ENCODE assay signal across 20 mouse cellular contexts in the genomic region with DNA sequence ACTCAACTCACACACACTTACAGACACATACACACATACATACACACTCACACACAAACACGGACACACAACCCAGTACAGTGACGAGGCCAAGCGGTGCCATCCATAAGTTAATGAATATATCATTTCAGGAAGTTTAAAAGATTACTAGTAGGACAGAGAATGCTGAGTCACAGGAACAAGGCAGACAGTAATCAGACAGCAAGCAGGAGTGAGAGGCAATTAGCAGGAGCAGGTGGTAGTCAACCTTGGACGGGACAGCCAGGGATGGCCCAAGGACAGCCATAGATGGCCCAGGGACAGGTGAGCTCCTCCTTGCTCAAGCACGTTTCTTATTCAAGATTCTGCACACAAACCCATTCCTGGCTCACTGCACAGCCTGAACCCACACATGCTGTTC. TPM values are rescaled to one million over a fixed set of nuclear protein-coding genes. Genes with fewer than 3 reads are reported as not detected.
DNase-seq lines count a peak whose midpoint lies in the region; ATAC-seq lines count a peak whose summit lies in the region.
"Had no signal": no experiment of that assay in that cellular context is flagged by ENCODE, and none has a peak within 500 bp of the region (broad histone marks: within the 10 kb centered on the region; RNA-seq: fewer than 3 reads in every experiment).

No protein-coding gene starts in this region.

- DNase-seq in cerebellum, adult 9-10 months: peak; percentile 45
- no peak for DNase-seq in cerebellum, adult 9-11 months
- peak; percentile 37 for DNase-seq in 416B (ENCODE audit: low read depth)
- DNase-seq in cerebellum, postnatal 14 days: no peak
- no peak for DNase-seq in right cerebral cortex, postnatal 36 days (ENCODE audit: low spot score in 2 of 2)
- DNase-seq in B cell, adult 2 months: no peak
- DNase-seq: adrenal gland, postnatal 36 days; cerebellum, adult 8-10 months; kidney, postnatal 36 days; layer of hippocampus, adult 9-11 months; lung, postnatal 10 days; right cerebral cortex, postnatal 14 days had no signal

- H3K9ac ChIP-seq in liver, embryonic 15.5 days: peak overlapping the region; percentile 40; the same call in 1 of the 2 replicates
- H3K9ac ChIP-seq: forebrain, embryonic 15.5 days; limb, embryonic 15.5 days; neural tube, embryonic 13.5 days had no signal

- H3K36me3 ChIP-seq in erythroblast, embryonic 14.5 days (ENCODE audit: control insufficient read depth): peaks cover 97% of the 10 kb centered on the region
- peaks cover 51% of the 10 kb centered on the region for H3K36me3 ChIP-seq in liver, embryonic 15.5 days (replicated peaks)
- H3K36me3 ChIP-seq: limb, embryonic 15.5 days had no signal

- peaks cover 98% of the 10 kb centered on the region for H3K4me1 ChIP-seq in erythroblast, embryonic 14.5 days (ENCODE audit: control insufficient read depth)
- peaks cover 100% of the 10 kb centered on the region for H3K4me1 ChIP-seq in liver, embryonic 15.5 days (replicated peaks)

- H3K27me3 ChIP-seq in erythroblast, embryonic 14.5 days (ENCODE audit: control insufficient read depth): no peaks in the 10 kb centered on the region
- no peaks in the 10 kb centered on the region for H3K27me3 ChIP-seq in liver, embryonic 15.5 days
- H3K27me3 ChIP-seq: forebrain, embryonic 15.5 days; limb, embryonic 15.5 days; neural tube, embryonic 13.5 days had no signal

- H3K4me2 ChIP-seq in liver, embryonic 15.5 days: peak overlapping the region; percentile 23; the same call in 1 of the 2 replicates
- H3K4me2 ChIP-seq: forebrain, embryonic 15.5 days; limb, embryonic 15.5 days; neural tube, embryonic 13.5 days had no signal

- no peaks in the 10 kb centered on the region for H3K9me3 ChIP-seq in erythroblast, embryonic 14.5 days (ENCODE audit: control insufficient read depth, low read length)
- H3K9me3 ChIP-seq in liver, embryonic 15.5 days (replicated peaks): no peaks in the 10 kb centered on the region
- H3K9me3 ChIP-seq: forebrain, embryonic 15.5 days; hindbrain, embryonic 10.5 days; limb, embryonic 15.5 days; midbrain, embryonic 10.5 days; neural tube, embryonic 13.5 days had no signal

- ATAC-seq in liver, embryonic 15.5 days (ENCODE audit: insufficient read depth): peak; percentile 53
- ATAC-seq: forebrain, embryonic 15.5 days; inflammation-experienced regulatory T-cells, adult 6 months had no signal

- peak overlapping the region; percentile 70 for H3K27ac ChIP-seq in liver, embryonic 15.5 days (replicated peaks)
- H3K27ac ChIP-seq: forebrain, embryonic 15.5 days; hindbrain, embryonic 10.5 days; limb, embryonic 15.5 days; midbrain, embryonic 10.5 days; neural tube, embryonic 13.5 days had no signal

- 30% methylated on average over 5 of the region's 5 CpGs for WGBS in liver, embryonic 15.5 days (ENCODE audit: insufficient replicate concordance)

- H3K4me3 ChIP-seq in erythroblast, embryonic 14.5 days (replicated peaks): peak overlapping the region; percentile 37
- no peak overlapping the region for H3K4me3 ChIP-seq in liver, embryonic 15.5 days (replicated peaks)
- H3K4me3 ChIP-seq: forebrain, embryonic 15.5 days; hindbrain, embryonic 10.5 days; limb, embryonic 15.5 days; midbrain, embryonic 10.5 days; neural tube, embryonic 13.5 days had no signal

RNA-seq across cellular contexts. Expression of gene Mical3, which starts 29.6 kb away (rescaled TPM):
- 9.7 and 11.0 TPM in 2 replicates for polyA plus RNA-seq in erythroblast, embryonic 14.5 days (2012)
- polyA plus RNA-seq in liver, embryonic 15.5 days (2015; fragmentation: Nextera tagmentation; extraction: Ambion mirVana): 8.7 and 11.5 TPM in 2 replicates

Comparison
In these comparisons a context has a peak if more than half of its experiments do, and no peak if none do; other contexts are left out.
1. DNase-seq: peak in cerebellum, adult 9-10 months (single experiment) and 416B (single experiment); none in cerebellum, adult 9-11 months (single experiment), cerebellum, postnatal 14 days (0 of 2), right cerebral cortex, postnatal 36 days (0 of 2) and B cell, adult 2 months (0 of 2).